Mouse (Mus musculus) heart, adult 9 months (tissue): ENCODE results near the gene Gm6205.
"Not testable (repeated sequence)": the region's sequence is repeated elsewhere in the genome, so short reads cannot be mapped to it uniquely, and the experiment has no call there.

Source experiments
- DNase-seq, 2 experiments: peaks; one replicate each; pipeline ENCODE4 v3.0.0; 2022; ENCODE audit warnings: low spot score in 2 of 2

Gene Gm6205

DNA sequence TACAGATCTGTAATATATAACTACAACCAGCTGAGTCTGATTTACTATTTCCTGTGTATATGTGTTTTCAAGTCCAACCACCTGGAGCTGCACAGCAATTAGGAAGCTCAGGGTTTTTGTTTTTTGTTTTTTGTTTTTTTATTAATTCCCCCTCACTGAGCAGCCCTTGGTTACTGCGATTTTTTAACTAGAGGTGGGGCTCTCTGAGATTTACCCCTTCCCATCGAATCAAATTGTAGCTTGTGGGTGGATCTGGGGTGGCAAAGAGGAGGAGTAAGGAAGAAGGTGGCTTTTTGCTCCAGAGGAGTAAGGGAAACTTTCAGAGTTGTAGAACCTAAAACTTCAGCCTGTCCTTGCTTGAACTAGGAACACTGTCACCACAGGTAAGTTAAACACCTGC, at the start of gene Gm6205:
Gm6205 (plus strand) TSS at position 301 of the 400 bp plus-strand sequence.
- DNase-seq, result not testable (repeated sequence)

DNA sequence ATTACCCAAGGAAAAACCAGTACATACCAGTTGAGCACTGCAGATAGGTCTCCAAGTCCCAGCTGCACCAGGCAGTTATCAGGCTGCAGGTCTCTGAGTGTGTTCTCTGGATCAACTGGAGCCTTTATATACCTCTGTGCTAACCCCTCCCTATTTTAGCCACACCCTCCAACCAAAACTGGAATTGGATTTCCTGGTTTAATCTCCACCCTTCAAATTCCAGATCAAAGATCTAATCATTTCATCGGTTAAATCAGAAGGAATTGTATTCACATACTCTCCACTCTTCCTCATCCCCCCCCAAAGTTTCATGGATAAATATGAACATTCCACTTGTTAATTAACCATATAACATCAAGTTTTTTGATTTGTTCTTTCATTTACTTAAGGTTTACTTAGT, 31.9 kb upstream of the Gm6205 start, which contains the start of gene Gm3147:
Gm3147 (minus strand) TSS at position 101 of the 400 bp plus-strand sequence.
- not testable (repeated sequence) for DNase-seq

DNA sequence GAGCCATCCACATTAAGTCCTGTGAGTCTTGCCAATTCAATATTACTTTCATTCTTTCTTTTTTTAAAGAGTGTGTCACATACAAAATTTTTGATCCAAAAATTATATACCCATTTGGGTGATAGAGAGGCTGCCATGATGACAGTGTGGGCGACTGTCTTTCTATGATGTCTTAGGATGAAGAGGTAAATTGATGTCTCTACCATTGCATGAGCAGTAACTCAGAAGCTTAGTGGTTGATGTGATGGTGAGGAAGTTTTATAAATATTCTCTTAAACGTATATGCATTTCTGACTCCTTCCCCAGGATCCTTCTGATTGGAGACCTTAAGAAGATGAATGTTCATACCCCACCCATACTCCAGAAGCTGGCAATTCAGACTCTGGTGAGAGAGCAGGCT, 24.5 kb upstream of the Gm6205 start, which contains the start of gene Gm6509:
Gm6509 (plus strand) TSS at position 301 of the 400 bp plus-strand sequence.
- not testable (repeated sequence) for DNase-seq
